ENCODE assay signal across 29 mouse cellular contexts in genomic region chr6:36313586-36313985, GRCm38 (mm10).
A peak's percentile ranks its signal among the peaks of the same experiment; 100 is the strongest.
DNase-seq lines count a peak whose midpoint lies in the region; ATAC-seq and TF ChIP-seq lines count a peak whose summit lies in the region.
"Had no signal": no experiment of that assay in that cellular context is flagged by ENCODE, and none has a peak within 500 bp of the region (broad histone marks: within the 10 kb centered on the region; RNA-seq: fewer than 3 reads in every experiment).

No protein-coding gene starts in this region.

- no peak overlapping the region for H3K4me2 ChIP-seq in forebrain, embryonic 14.5 days (ENCODE audit: low read length)
- no peak overlapping the region for H3K4me2 ChIP-seq in forebrain, embryonic 15.5 days (replicated peaks)
- no peak overlapping the region for H3K4me2 ChIP-seq in midbrain, embryonic 11.5 days
- H3K4me2 ChIP-seq: embryonic facial prominence, embryonic 13.5 days; forebrain, embryonic 12.5 days; heart, embryonic 12.5 days; heart, embryonic 15.5 days; hindbrain, embryonic 13.5 days had no signal

- H3K9me3 ChIP-seq in forebrain, embryonic 14.5 days (replicated peaks; ENCODE audit: control insufficient read depth, low read length), result no peaks in the 10 kb centered on the region
- H3K9me3 ChIP-seq in forebrain, embryonic 15.5 days, result no peaks in the 10 kb centered on the region
- H3K9me3 ChIP-seq in midbrain, embryonic 11.5 days (ENCODE audit: control insufficient read depth, low read length), result no peaks in the 10 kb centered on the region
- H3K9me3 ChIP-seq in midbrain, embryonic 10.5 days (replicated peaks), result no peaks in the 10 kb centered on the region
- H3K9me3 ChIP-seq: embryonic facial prominence, embryonic 10.5 days; embryonic facial prominence, embryonic 13.5 days; forebrain, embryonic 12.5 days; heart, embryonic 15.5 days; hindbrain, embryonic 10.5 days; hindbrain, embryonic 13.5 days had no signal

- ATAC-seq in forebrain, embryonic 14.5 days, result no peak
- ATAC-seq in forebrain, embryonic 15.5 days (replicated peaks), result no peak
- no peak for ATAC-seq in midbrain, embryonic 11.5 days (ENCODE audit: low FRiP score)
- ATAC-seq: activated CD4-positive, CD25-positive, alpha-beta regulatory T cell, adult 4 months; CD4-positive, CD25-positive, alpha-beta regulatory T cell, adult 4 months; forebrain, postnatal 0 days; intestine, postnatal 0 days had no signal

- H3K27me3 ChIP-seq in forebrain, embryonic 14.5 days (replicated peaks; ENCODE audit: control insufficient read depth, insufficient read depth, low read length), result no peaks in the 10 kb centered on the region
- H3K27me3 ChIP-seq in forebrain, embryonic 15.5 days, result no peaks in the 10 kb centered on the region
- H3K27me3 ChIP-seq in midbrain, embryonic 11.5 days (ENCODE audit: control insufficient read depth, insufficient read depth, low read length), result no peaks in the 10 kb centered on the region
- H3K27me3 ChIP-seq in midbrain, embryonic 10.5 days (ENCODE audit: low read depth, poor library complexity, severe bottlenecking), result no peaks in the 10 kb centered on the region
- H3K27me3 ChIP-seq: embryonic facial prominence, embryonic 13.5 days; forebrain, embryonic 12.5 days; heart, embryonic 12.5 days; heart, embryonic 15.5 days; hindbrain, embryonic 13.5 days had no signal

- H3K36me3 ChIP-seq in forebrain, embryonic 14.5 days (ENCODE audit: control insufficient read depth, insufficient read depth, low read length), result no peaks in the 10 kb centered on the region
- H3K36me3 ChIP-seq in forebrain, embryonic 15.5 days, result no peaks in the 10 kb centered on the region
- no peaks in the 10 kb centered on the region for H3K36me3 ChIP-seq in midbrain, embryonic 11.5 days (ENCODE audit: control insufficient read depth, insufficient read depth, low read length)
- no peaks in the 10 kb centered on the region for H3K36me3 ChIP-seq in midbrain, embryonic 10.5 days
- H3K36me3 ChIP-seq: embryonic facial prominence, embryonic 10.5 days; embryonic facial prominence, embryonic 13.5 days; forebrain, embryonic 12.5 days; heart, embryonic 12.5 days; heart, embryonic 15.5 days; hindbrain, embryonic 10.5 days; hindbrain, embryonic 13.5 days had no signal

- H3K4me3 ChIP-seq in forebrain, embryonic 14.5 days (ENCODE audit: low read depth, low read length), result no peak overlapping the region
- H3K4me3 ChIP-seq in forebrain, embryonic 15.5 days, result no peak overlapping the region
- no peak overlapping the region for H3K4me3 ChIP-seq in midbrain, embryonic 11.5 days (ENCODE audit: low read depth, low read length)
- H3K4me3 ChIP-seq in midbrain, embryonic 10.5 days, result no peak overlapping the region
- H3K4me3 ChIP-seq: embryonic facial prominence, embryonic 10.5 days; embryonic facial prominence, embryonic 13.5 days; erythroblast, embryonic 14.5 days; forebrain, embryonic 12.5 days; gastrocnemius, adult 2 months; heart, embryonic 12.5 days; heart, embryonic 15.5 days; hindbrain, embryonic 10.5 days; hindbrain, embryonic 13.5 days had no signal

- H3K4me1 ChIP-seq in forebrain, embryonic 14.5 days (ENCODE audit: control insufficient read depth, insufficient read depth, low read length), result no peaks in the 10 kb centered on the region
- H3K4me1 ChIP-seq in forebrain, embryonic 15.5 days, result no peaks in the 10 kb centered on the region
- no peaks in the 10 kb centered on the region for H3K4me1 ChIP-seq in midbrain, embryonic 11.5 days (ENCODE audit: control insufficient read depth, insufficient read depth, low read length)
- H3K4me1 ChIP-seq in midbrain, embryonic 10.5 days, result no peaks in the 10 kb centered on the region
- H3K4me1 ChIP-seq: embryonic facial prominence, embryonic 10.5 days; embryonic facial prominence, embryonic 13.5 days; forebrain, embryonic 12.5 days; heart, embryonic 12.5 days; heart, embryonic 15.5 days; hindbrain, embryonic 10.5 days; hindbrain, embryonic 13.5 days had no signal

- H3K9ac ChIP-seq in forebrain, embryonic 14.5 days (ENCODE audit: low read length), result no peak overlapping the region
- no peak overlapping the region for H3K9ac ChIP-seq in forebrain, embryonic 15.5 days (replicated peaks)
- H3K9ac ChIP-seq in midbrain, embryonic 11.5 days (ENCODE audit: low read length), result no peak overlapping the region
- H3K9ac ChIP-seq: embryonic facial prominence, embryonic 13.5 days; forebrain, embryonic 12.5 days; forebrain, postnatal 0 days; heart, embryonic 12.5 days; heart, embryonic 15.5 days; hindbrain, embryonic 13.5 days had no signal

- WGBS in forebrain, embryonic 14.5 days, result 12% methylated on average over 1 of the region's 1 CpGs
- WGBS in forebrain, embryonic 15.5 days, result 29% methylated on average over 1 of the region's 1 CpGs
- 67% methylated on average over 1 of the region's 1 CpGs for WGBS in midbrain, embryonic 11.5 days
- 84% methylated on average over 1 of the region's 1 CpGs for WGBS in midbrain, embryonic 10.5 days

- TF ChIP-seq POLR2A in brain, embryonic 14.5 days (IDR thresholded peaks at IDR 0.05; ENCODE audit: borderline replicate concordance, extremely low read depth, insufficient read depth, insufficient read length, poor library complexity, severe bottlenecking), result no peak

- H3K27ac ChIP-seq in forebrain, embryonic 14.5 days (ENCODE audit: low read depth, low read length), result no peak overlapping the region
- H3K27ac ChIP-seq in forebrain, embryonic 15.5 days (replicated peaks), result no peak overlapping the region
- no peak overlapping the region for H3K27ac ChIP-seq in midbrain, embryonic 11.5 days (ENCODE audit: low read depth, low read length)
- no peak overlapping the region for H3K27ac ChIP-seq in midbrain, embryonic 10.5 days (replicated peaks)
- H3K27ac ChIP-seq: embryonic facial prominence, embryonic 10.5 days; embryonic facial prominence, embryonic 13.5 days; forebrain, embryonic 12.5 days; gastrocnemius, adult 2 months; heart, embryonic 15.5 days; hindbrain, embryonic 10.5 days; hindbrain, embryonic 13.5 days had no signal

- TF ChIP-seq CTCF in brain, embryonic 14.5 days (IDR thresholded peaks at IDR 0.05; ENCODE audit: borderline replicate concordance, extremely low read depth, insufficient read depth, insufficient read length), result no peak

- DNase-seq in forebrain, embryonic 14.5 days (ENCODE audit: low spot score), result peak; percentile 17
- DNase-seq in midbrain, embryonic 11.5 days (ENCODE audit: low spot score, missing footprints), result peak; percentile 21
- DNase-seq in midbrain, embryonic 10.5 days (ENCODE audit: low spot score), result no peak
- peak; percentile 24 for DNase-seq in MN1 (ENCODE audit: low spot score)
- peak; percentile 50 for DNase-seq in brain, embryonic 14.5 days (ENCODE audit: low read depth)
- DNase-seq: adrenal gland, postnatal 10 days; adrenal gland, postnatal 36 days; cerebellum, adult 18-20 months; cerebellum, adult 9-10 months; cerebellum, postnatal 36 days; embryo, embryonic 11 days; forebrain, postnatal 0 days; gastrocnemius, adult 2 months; gastrocnemius, postnatal 25 days; heart, adult 18-20 months; heart, postnatal 10 days; heart, postnatal 36 days had no signal
